Mouse (Mus musculus) forebrain, embryonic 16.5 days (tissue): ENCODE measurements around the gene Ttll8. TPM values are rescaled to one million over a fixed set of nuclear protein-coding genes. Genes with fewer than 3 reads are reported as not detected.
A peak's percentile ranks its signal among the peaks of the same experiment; 100 is the strongest.

Experiments used
- ATAC-seq: fragments of 200-750 bp; cut with Nextera tagmentation; 2 replicates; pipeline ENCODE4 v1.8.0; 2017; ENCODE audit warnings: mild to moderate bottlenecking, moderate library complexity
- H3K27ac ChIP-seq: fragments of 300-500 bp; sonication (generic); 2 replicates; pipeline ENCODE4 v1.5.1; 2014; ENCODE audit warnings: low read length, control low read depth
- H3K27me3 ChIP-seq: fragments of 300-500 bp; sonication (generic); replicated peaks from 2 replicates; pipeline ENCODE4 v1.6.1; 2014; ENCODE audit warnings: low read length; ENCODE audit not compliant: control insufficient read depth, insufficient read depth
- H3K36me3 ChIP-seq: fragments of 300-500 bp; sonication (generic); 2 replicates; pipeline ENCODE4 v1.6.1; 2014; ENCODE audit not compliant: control insufficient read depth, insufficient read depth
- H3K4me1 ChIP-seq: fragments of 300-500 bp; sonication (generic); replicated peaks from 2 replicates; pipeline ENCODE4 v1.6.1; 2014; ENCODE audit warnings: low read length; ENCODE audit not compliant: control insufficient read depth, insufficient read depth
- H3K4me2 ChIP-seq: fragments of 300-500 bp; sonication (generic); 2 replicates; pipeline ENCODE4 v1.6.1; 2014; ENCODE audit warnings: mild to moderate bottlenecking, low read length, control low read depth
- H3K4me3 ChIP-seq: fragments of 300-500 bp; sonication (generic); replicated peaks from 2 replicates; pipeline ENCODE4 v1.5.1; 2014; ENCODE audit warnings: mild to moderate bottlenecking, low read length, control low read depth
- H3K9ac ChIP-seq: fragments of 300-500 bp; sonication (generic); replicated peaks from 2 replicates; pipeline ENCODE4 v1.6.1; 2014; ENCODE audit warnings: low read depth, low read length, control low read depth
- H3K9me3 ChIP-seq: fragments of 300-500 bp; sonication (generic); 2 replicates; pipeline ENCODE4 v1.6.1; 2016; ENCODE audit warnings: low read length; ENCODE audit not compliant: control insufficient read depth
- WGBS: fragments of 180-500 bp; shearing (Covaris S2); extraction: QIAGEN DNeasy Blood & Tissue Kit; methylation state at CpG from one replicate; pipeline ENCODE4 v1.1.7; 2014; 5-methylcytosine and 5-hydroxymethylcytosine counted together
- polyA plus RNA-seq: library from polyadenylated mRNA; unstranded; fragments of >200 nt; fragmentation: Nextera tagmentation; extraction: Ambion mirVana; gene quantifications from 2 replicates; pipeline ENCODE4 v1.2.1, GENCODE M21; 2015

Ttll8 gene
- polyA plus RNA-seq, 1 experiment from 2014 or later, result 0.08 TPM

DNA sequence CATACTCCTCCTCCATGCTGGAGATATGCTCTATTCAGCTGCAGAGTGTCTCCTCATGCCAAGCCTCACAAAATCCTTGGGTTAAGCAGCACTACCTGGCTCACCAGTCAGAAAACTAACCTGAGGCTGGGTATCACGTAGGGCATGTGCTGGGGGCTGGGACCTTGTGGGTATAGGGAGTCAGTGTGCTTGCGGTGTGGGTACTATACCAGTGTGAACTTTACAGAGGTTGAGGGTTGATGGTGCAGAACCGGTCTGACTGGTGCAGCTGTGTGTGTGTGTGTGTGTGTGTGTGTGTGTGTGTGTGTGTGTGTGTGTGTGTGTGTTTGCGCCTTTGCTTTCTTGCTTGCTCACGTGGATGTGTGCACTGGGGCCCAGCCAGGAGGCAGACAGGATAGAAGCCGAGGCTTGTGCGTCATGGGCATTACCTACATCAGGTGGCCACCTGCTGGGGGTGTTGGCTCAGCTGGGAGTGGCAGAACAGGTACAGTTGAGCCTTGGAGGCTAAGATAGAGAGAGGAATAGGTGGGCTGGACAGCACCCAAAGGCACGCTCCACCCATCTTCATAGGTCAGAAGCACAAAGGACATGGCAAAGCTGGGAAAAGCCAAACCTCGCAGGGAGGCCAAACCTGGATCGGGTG, 102.6 kb downstream of the Ttll8 start:
- Histone ChIP-seq H3K9me3 (no peaks in the 10 kb centered on the region), H3K9ac (no peak overlapping the region), H3K4me2 (no peak overlapping the region), H3K4me1 (no peaks in the 10 kb centered on the region), H3K27me3 (no peaks in the 10 kb centered on the region), H3K36me3 (no peaks in the 10 kb centered on the region), H3K27ac (no peak overlapping the region), H3K4me3 (no peak overlapping the region)
- no peak for ATAC-seq
- WGBS, result 78% methylated on average over 10 of the region's 10 CpGs

DNA sequence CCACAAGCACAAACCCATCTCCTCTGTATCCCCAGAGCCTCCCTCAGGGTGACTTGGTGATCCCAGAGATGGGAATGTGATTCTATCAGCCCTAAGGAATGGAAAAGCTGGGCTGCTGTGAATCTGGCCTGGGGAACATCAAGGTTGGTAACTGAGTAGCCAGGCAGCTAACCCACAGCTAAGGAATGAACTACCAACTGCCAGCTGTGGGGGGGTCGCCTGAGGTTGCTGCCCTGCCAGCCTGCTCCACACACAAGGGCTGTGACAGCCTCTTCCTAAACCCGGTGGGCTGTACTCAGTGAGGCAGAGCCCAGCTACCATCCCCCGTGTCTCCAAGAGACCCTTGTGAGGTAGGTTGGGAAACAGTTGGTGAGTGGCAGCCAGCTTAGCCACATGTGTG, 103.1 kb downstream of the Ttll8 start:
- WGBS, result 60% methylated on average over 3 of the region's 3 CpGs
- no peak for ATAC-seq
- no peaks in the 10 kb centered on the region for H3K27me3 ChIP-seq
- H3K36me3 ChIP-seq, result no peaks in the 10 kb centered on the region
- H3K27ac ChIP-seq, result no peak overlapping the region
- no peaks in the 10 kb centered on the region for H3K4me1 ChIP-seq
- H3K9ac ChIP-seq, result no peak overlapping the region
- H3K9me3 ChIP-seq, result no peaks in the 10 kb centered on the region
- H3K4me3 ChIP-seq, result no peak overlapping the region
- H3K4me2 ChIP-seq, result no peak overlapping the region

DNA sequence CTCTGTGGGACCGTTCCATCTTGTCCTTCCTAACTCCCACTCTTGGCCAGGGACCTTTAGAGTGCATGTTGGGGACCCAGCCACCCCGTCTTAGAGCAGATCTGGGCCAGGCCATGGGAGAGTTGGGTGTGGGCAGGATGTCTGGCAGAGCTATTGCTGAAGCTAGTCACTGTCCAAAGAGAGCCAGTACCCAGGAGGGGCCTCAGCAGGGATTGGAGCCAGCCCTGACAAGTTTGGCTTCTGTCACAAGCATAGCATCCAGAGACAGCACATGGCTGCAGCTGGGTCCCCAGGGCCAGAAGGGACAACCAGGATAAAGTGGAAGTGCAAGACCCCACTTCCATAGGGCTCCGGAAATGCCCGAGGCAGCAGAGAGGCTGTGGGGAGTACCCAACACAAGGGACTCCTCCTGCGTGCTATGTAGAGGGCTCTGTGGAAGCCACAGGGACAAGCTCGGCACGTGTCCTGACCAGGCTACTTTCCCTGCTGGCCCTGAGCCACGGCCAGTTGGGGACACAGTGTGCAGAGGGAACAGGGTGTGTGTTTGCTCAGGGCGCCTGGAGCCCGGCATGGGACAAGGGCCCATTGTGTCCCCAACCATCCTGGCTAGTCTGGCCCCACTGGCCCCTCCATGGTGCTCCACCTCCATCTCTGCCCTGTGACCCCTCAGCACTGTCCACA, 103.9 kb downstream of the Ttll8 start:
- Histone ChIP-seq H3K4me3 (no peak overlapping the region), H3K4me2 (no peak overlapping the region), H3K9ac (no peak overlapping the region), H3K4me1 (no peaks in the 10 kb centered on the region), H3K27me3 (no peaks in the 10 kb centered on the region), H3K9me3 (no peaks in the 10 kb centered on the region), H3K27ac (no peak overlapping the region), H3K36me3 (no peaks in the 10 kb centered on the region)
- peak; percentile 45; the same call in 1 of the 2 replicates for ATAC-seq
- 50% methylated on average over 10 of the region's 10 CpGs for WGBS

DNA sequence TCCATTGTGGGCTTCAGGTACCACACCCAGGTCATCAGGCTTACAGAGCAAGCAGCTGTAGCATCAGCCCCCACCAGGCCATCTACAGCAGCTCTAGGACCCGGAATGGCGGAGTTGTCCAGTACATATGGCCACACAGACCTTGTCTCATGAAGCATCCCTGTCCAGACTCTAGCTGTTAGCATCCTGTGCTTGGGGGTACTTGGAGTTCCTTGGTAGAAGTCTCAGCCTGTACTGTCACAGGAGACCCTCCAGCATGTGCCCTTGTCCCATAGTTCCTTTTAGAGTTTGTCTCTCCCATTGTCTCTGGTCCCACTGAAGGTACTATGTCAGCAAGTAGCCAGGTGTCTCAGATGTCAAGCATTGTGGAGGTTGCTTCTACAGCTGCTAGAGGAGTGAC, 104.6 kb downstream of the Ttll8 start:
- 100% methylated on average over 2 of the region's 2 CpGs for WGBS

DNA sequence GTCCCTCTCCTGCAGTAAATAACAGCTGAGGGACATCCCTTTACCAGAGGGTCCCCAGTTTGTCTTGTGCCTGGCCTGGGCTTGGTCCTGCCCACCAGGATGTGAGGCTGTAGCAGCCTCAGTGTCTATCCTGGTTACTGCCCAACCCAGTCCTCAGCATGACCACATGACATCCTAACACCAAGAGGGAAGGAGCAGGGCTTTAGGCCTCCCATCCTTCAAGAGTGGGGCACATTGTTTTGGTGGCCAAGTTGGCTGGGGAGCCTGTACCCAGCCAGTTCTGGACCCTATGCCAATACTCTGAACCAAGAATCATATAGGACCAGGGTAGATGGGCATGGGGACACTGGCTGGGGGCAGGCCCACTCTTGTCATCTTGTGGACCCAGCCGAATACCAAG, 105.6 kb downstream of the Ttll8 start:
- no peaks in the 10 kb centered on the region for H3K9me3 ChIP-seq
- H3K4me3 ChIP-seq, result no peak overlapping the region
- H3K4me2 ChIP-seq, result no peak overlapping the region
- no peaks in the 10 kb centered on the region for H3K4me1 ChIP-seq
- 100% methylated on average over 1 of the region's 1 CpGs for WGBS
- no peak overlapping the region for H3K27ac ChIP-seq
- H3K9ac ChIP-seq, result no peak overlapping the region
- no peak for ATAC-seq
- no peaks in the 10 kb centered on the region for H3K36me3 ChIP-seq
- no peaks in the 10 kb centered on the region for H3K27me3 ChIP-seq

More for the DNA sequence above, 104.6 kb downstream of the Ttll8 start:
- Histone ChIP-seq H3K27ac (no peak overlapping the region), H3K36me3 (no peaks in the 10 kb centered on the region), H3K9me3 (no peaks in the 10 kb centered on the region), H3K27me3 (no peaks in the 10 kb centered on the region), H3K4me1 (no peaks in the 10 kb centered on the region), H3K4me3 (no peak overlapping the region), H3K4me2 (no peak overlapping the region), H3K9ac (no peak overlapping the region)
- ATAC-seq, result no peak

DNA sequence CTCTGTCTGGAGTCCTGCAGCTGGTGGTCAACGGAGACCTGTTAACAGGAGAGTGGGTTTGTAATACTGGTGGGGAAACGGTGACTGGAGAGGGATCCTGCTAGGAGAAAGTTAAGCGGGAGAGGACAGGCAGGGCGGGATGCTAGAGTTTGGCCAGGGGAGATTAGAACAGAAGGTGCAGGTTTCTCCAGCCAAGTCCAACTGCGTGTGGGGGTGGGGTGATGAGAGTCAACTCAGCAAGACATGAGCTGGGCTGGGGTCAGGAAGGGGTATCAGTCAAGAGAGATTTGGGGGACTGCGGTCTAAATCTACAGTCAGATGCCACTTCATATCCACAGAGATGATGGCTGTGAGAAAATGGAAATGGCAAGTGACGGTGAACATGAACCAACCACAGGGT, 109.3 kb downstream of the Ttll8 start:
- Histone ChIP-seq H3K4me2 (no peak overlapping the region), H3K27ac (no peak overlapping the region), H3K9me3 (no peaks in the 10 kb centered on the region), H3K4me3 (no peak overlapping the region), H3K4me1 (no peaks in the 10 kb centered on the region; the same call in 1 of the 2 replicates), H3K9ac (no peak overlapping the region), H3K36me3 (no peaks in the 10 kb centered on the region), H3K27me3 (no peaks in the 10 kb centered on the region)
- no peak for ATAC-seq
- 88% methylated on average over 7 of the region's 7 CpGs for WGBS

DNA sequence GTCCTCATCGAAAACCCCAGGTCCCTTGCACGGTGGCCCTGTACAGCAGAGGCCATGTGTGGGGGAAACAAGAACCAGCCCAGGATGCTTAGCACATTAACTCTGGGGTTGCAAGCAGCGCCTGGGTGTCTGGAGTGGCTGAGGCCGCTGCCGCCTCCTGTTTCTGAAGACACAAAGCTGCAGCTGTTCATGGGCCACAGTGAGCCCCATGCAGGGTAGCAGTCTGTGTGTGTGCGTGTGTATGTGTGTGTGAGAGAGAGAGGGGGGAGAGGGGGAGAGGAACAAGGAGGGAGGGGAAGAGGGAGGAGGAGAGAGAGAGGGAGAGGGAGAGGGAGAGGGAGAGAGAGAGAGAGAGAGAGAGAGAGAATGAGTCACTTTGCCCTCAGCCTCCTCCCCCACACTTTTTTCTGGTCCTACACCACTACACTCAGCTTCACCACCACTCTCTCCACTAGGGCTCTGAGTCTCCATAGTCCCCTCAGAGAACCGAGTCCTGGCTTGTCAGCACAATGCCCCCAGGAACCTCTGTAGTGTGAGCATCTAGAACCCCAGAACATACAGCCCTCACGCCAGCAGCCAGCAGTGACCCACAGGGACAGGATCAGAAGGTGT, 110.6 kb downstream of the Ttll8 start:
- H3K27me3 ChIP-seq, result no peaks in the 10 kb centered on the region
- H3K36me3 ChIP-seq, result no peaks in the 10 kb centered on the region
- peak; percentile 54 for ATAC-seq
- peaks cover 9% of the 10 kb centered on the region for H3K4me1 ChIP-seq
- H3K4me3 ChIP-seq, result no peak overlapping the region
- peak overlapping the region; percentile 25; the same call in 1 of the 2 replicates for H3K27ac ChIP-seq
- no peak overlapping the region for H3K9ac ChIP-seq
- WGBS, result 37% methylated on average over 8 of the region's 8 CpGs
- no peak overlapping the region for H3K4me2 ChIP-seq
- no peaks in the 10 kb centered on the region for H3K9me3 ChIP-seq

DNA sequence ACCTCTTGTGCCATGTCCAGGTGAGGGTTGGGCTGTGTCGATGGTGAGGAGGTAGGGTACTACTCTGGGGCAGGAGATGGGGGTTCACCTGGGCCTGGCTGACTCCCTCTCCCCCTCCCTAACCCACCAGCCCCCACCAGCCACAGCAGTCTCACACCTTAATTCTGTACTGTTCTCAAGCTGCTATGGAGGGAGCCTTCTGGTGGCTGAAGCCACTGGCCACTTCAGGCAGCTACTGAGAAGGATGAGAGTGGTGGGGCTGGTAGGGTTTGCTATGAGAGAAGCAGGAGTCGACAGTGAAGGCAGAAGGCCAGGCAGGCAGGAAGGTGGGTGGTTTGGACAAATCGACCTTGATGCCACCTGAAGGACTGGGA, 111.9 kb downstream of the Ttll8 start:
- Histone ChIP-seq H3K9ac (no peak overlapping the region), H3K27me3 (no peaks in the 10 kb centered on the region), H3K4me2 (no peak overlapping the region), H3K36me3 (no peaks in the 10 kb centered on the region), H3K4me3 (no peak overlapping the region), H3K9me3 (no peaks in the 10 kb centered on the region), H3K4me1 (peaks cover 16% of the 10 kb centered on the region), H3K27ac (no peak overlapping the region)
- WGBS, result 74% methylated on average over 3 of the region's 3 CpGs
- no peak for ATAC-seq

DNA sequence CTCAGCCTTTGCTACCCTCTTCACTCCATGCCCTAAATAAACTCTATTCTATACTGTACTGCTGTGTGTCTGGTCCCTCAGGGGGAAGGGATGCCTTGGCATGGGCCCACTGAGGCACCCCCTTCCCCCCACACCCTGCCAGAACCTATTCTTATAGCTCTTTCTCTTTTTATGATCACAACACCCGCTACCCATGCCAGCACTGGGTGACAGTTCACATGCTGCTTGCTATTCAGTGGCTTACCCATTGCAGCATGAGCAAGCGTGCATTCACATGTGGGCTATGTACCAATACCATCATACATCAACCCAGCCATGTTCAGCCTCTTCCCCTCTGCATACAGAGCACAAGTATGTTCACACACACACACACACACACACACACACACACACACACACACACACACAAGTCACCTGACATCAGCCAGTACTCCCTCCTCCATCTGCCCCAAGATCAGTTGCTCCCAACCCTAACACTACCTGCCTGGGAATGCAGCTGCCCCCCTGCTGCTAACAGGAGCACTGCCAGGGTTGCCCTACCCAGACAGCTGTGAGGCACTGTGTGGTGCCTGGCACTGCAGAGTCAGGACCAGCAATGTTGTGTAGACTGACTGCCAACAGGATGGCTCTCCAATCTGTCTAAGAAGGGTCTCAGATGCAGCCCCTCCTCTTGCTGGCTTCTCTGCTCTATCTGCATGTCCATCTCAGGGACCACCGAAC, 112.5 kb downstream of the Ttll8 start:
- no peaks in the 10 kb centered on the region for H3K9me3 ChIP-seq
- no peak overlapping the region for H3K4me3 ChIP-seq
- no peaks in the 10 kb centered on the region for H3K27me3 ChIP-seq
- peaks cover 22% of the 10 kb centered on the region for H3K4me1 ChIP-seq
- no peak for ATAC-seq
- 76% methylated on average over 3 of the region's 3 CpGs for WGBS
- H3K4me2 ChIP-seq, result no peak overlapping the region
- no peak overlapping the region for H3K27ac ChIP-seq
- H3K9ac ChIP-seq, result no peak overlapping the region
- no peaks in the 10 kb centered on the region for H3K36me3 ChIP-seq
